Mouse (Mus musculus): ENCODE measurements around the gene Tmem82. TPM values are rescaled to one million over a fixed set of nuclear protein-coding genes. Genes with fewer than 3 reads are reported as not detected.

Tmem82 gene
- polyA plus RNA-seq, 1 experiment, result 3.3 TPM

DNA sequence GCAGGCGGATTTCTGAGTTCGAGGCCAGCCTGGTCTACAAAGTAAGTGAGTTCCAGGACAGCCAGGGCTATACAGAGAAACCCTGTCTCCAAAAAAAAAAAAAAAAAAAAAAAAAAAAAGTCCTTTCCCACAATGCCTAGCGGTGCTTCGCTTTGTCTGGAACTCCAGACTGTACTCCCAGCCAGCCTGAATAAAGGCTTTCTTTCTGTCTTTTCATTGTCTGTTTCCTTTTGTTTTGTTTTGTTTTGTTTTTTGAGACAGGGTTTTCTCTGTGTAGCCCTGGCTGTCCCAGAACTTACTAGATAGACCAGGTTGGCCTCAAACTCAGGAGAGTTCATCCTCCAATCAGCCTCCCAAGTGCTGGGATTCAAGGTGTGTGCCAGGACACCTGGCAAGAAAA, 54.2 kb downstream of the Tmem82 start:
- no peak for TF ChIP-seq CTCF (IDR thresholded peaks at IDR 0.05; ENCODE audit: low read depth, low read length)
- no peak for TF ChIP-seq POLR2A (IDR thresholded peaks at IDR 0.05; ENCODE audit: borderline replicate concordance, low read depth, low read length)
- H3K27ac ChIP-seq (ENCODE audit: insufficient read depth, low read depth, low read length), result no peak overlapping the region
- peaks cover 8% of the 10 kb centered on the region for H3K4me1 ChIP-seq (ENCODE audit: control insufficient read depth, insufficient read depth, low read length)
- H3K4me3 ChIP-seq (ENCODE audit: insufficient read depth, low read length), result no peak overlapping the region

Other genes with a start within 250 kb of the Tmem82 start
- gene Clcnka, start 219.9 kb downstream of the Tmem82 start, polyA plus RNA-seq (2012; ENCODE audit: insufficient read depth, insufficient read length, missing spikeins), result not detected in 2 replicates
- not detected in 2 replicates for gene Clcnkb, start 202.6 kb downstream of the Tmem82 start, polyA plus RNA-seq (2012; ENCODE audit: insufficient read depth, insufficient read length, missing spikeins)
- gene Hspb7, start 197.9 kb downstream of the Tmem82 start, polyA plus RNA-seq (2012; ENCODE audit: insufficient read depth, insufficient read length, missing spikeins), result not detected in 2 replicates
- not detected in 2 replicates for gene Srarp, start 182.5 kb downstream of the Tmem82 start, polyA plus RNA-seq (2012; ENCODE audit: insufficient read depth, insufficient read length, missing spikeins)
- gene Zbtb17, start 174.0 kb downstream of the Tmem82 start, polyA plus RNA-seq (2012; ENCODE audit: insufficient read depth, insufficient read length, missing spikeins), result 12.6 and 16.4 TPM in 2 replicates
- 23.6 and 29.2 TPM in 2 replicates for gene Spen, start 80.0 kb downstream of the Tmem82 start, polyA plus RNA-seq (2012; ENCODE audit: insufficient read depth, insufficient read length, missing spikeins)
- gene Fblim1, start 12.5 kb downstream of the Tmem82 start, polyA plus RNA-seq (2012; ENCODE audit: insufficient read depth, insufficient read length, missing spikeins), result 60.2 and 65.0 TPM in 2 replicates
- gene Slc25a34, start 5.2 kb upstream of the Tmem82 start, polyA plus RNA-seq (2012; ENCODE audit: insufficient read depth, insufficient read length, missing spikeins), result 0.48 and 0.49 TPM in 2 replicates
- gene Plekhm2, start 46.3 kb upstream of the Tmem82 start, polyA plus RNA-seq (2012; ENCODE audit: insufficient read depth, insufficient read length, missing spikeins), result 56.0 and 62.1 TPM in 2 replicates
- gene Rsc1a1, start 67.0 kb upstream of the Tmem82 start, polyA plus RNA-seq (2012; ENCODE audit: insufficient read depth, insufficient read length, missing spikeins), result 5.6 TPM in 1 of 2 replicates, not detected in the other
- 69.5 and 74.4 TPM in 2 replicates for gene Ddi2, start 104.8 kb upstream of the Tmem82 start, polyA plus RNA-seq (2012; ENCODE audit: insufficient read depth, insufficient read length, missing spikeins)
- gene Agmat, start 128.0 kb upstream of the Tmem82 start, polyA plus RNA-seq (2012; ENCODE audit: insufficient read depth, insufficient read length, missing spikeins), result not detected in 2 replicates
- gene Dnajc16, start 172.3 kb upstream of the Tmem82 start, polyA plus RNA-seq (2012; ENCODE audit: insufficient read depth, insufficient read length, missing spikeins), result 11.4 and 12.2 TPM in 2 replicates
- 34.2 and 35.1 TPM in 2 replicates for gene Casp9, start 175.0 kb upstream of the Tmem82 start, polyA plus RNA-seq (2012; ENCODE audit: insufficient read depth, insufficient read length, missing spikeins)
- gene Cela2a, start 207.5 kb upstream of the Tmem82 start, polyA plus RNA-seq (2012; ENCODE audit: insufficient read depth, insufficient read length, missing spikeins), result not detected in 2 replicates
- not detected in 2 replicates for gene Ctrc, start 227.7 kb upstream of the Tmem82 start, polyA plus RNA-seq (2012; ENCODE audit: insufficient read depth, insufficient read length, missing spikeins)

Measured in bone marrow macrophage, adult 2 months (primary cell).